Mouse (Mus musculus): ENCODE measurements around the gene Txk. TPM values are rescaled to one million over a fixed set of nuclear protein-coding genes. Genes with fewer than 3 reads are reported as not detected.

Txk gene
- total RNA-seq, 2 experiments from 2014 or later, result 0.58 to 0.66 TPM

DNA sequence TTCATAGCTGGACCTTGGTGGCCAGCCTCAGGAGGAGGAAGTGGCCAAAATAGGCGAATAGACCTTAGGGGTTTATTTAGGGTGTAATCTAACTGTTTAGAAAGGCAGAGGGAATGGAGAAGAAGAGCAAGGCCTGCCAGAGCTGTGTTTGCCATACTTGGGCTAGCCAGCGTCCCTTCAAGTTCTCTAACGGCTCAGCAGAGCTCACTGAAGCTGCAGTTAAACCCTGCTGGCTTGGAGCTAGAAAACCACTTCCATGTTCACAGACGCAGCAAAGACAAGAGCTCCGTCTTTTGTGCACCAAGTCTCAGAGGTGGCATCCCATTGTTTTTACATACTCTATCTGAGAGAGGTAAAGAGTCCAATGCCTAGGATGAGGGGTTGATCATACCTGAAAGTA lies 2.4 kb downstream of the Txk start:
- DNase-seq, result no peak

DNA sequence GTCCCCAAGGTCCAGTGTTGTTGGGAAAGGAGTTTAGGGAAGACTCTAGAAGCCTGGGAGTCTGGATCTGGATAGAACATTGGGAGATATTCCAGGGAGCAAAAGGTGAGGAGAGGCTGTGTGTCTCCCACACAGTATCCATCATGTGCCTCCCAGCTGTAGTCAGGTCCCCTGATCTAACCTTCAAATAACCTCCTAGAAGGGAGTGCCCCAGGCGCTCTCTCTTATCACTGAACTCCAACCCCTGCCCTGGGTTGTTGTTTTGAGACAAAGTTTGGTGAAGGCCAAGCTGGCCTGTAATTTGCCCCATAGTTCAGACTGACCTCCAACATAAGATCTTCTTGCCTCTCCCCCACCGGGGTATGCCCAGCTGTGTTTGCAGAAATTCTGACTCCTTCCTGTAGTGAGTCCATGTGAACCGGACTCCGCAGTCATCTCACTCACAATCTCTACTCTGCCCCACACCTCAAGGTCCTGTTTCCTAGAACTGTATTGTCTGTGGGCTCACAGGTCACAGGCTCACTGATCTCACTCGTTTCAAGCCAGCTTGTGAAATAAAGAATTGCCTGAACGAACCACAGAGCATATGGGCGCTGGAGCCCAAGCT lies 3.8 kb downstream of the Txk start:
- no peak for DNase-seq

DNA sequence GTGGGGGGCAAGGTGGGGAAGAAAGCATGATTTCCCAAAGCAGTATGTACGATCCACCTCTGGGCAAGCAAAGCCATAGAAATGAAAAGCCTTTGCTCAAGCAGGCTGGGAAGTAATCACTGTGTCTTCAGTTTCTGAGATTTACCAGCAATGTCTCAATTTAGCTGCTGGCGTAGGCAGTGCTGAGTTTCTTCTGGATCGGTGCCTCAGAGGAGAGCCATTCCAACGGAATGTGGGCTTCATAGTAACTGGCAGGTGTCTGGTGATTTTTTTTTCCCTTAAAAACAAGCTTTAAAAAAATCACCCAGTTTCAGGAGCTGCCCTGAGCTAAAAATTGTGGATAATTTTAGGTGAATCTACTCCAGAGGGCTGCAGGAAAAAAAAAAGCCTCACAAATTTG lies 5.2 kb downstream of the Txk start:
- no peak for DNase-seq

DNA sequence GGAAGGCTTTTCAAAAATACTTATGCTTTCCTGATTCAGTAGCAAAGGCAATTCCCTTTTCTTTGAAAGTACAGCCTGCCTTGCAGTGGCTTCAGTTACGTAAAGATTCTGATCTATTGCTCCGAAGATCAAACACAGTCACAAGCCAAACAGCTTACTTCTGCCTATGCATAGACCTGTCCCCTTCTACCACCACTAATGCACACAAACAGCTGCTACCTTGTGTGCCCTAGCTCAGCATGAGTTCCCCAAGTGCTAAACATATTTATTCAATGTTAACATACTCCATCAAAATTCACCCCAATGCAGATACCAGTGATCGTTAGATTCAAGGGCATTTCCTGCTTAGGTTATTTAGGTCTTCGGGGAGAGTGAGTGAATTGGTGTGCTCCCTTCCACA lies 6.1 kb downstream of the Txk start:
- no peak for DNase-seq

DNA sequence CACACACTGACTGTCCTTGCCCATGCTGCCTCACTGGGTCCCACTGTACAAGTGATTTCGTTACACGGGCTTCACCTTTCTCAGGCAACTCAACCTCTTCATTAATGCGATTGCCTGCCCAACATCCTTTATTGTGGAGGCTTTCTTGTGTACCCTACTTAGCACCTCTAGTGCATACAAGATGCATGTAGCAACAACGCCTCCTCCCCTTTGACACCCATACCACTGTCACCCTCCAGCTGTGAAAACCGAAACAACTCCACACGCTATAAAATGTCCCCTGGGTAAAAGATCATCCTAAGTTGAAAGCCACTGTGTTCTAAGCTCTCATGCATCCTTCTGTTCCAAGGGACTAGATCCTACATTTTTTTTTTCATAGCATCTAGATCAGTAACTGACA lies 9.5 kb downstream of the Txk start:
- no peak for DNase-seq

DNA sequence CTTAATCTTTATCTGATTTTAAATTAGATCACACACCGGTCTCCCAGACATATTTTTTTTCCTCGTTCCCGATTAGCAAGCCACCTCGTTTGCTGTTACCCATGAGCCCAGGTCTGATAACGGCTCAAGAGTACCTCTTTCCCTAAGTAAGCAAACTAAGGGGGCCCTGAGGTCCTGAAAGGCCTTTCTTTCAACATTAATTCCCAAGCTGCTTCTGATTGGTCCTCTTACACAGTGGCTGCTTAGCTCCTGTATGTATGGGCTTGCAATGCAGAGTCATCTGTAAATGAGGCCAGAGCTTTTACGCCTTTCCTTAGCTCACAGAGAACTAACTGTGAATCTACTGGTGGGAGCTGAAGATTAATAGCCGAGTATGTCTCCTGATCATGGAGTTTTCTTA lies 15.7 kb downstream of the Txk start:
- no peak for DNase-seq

DNA sequence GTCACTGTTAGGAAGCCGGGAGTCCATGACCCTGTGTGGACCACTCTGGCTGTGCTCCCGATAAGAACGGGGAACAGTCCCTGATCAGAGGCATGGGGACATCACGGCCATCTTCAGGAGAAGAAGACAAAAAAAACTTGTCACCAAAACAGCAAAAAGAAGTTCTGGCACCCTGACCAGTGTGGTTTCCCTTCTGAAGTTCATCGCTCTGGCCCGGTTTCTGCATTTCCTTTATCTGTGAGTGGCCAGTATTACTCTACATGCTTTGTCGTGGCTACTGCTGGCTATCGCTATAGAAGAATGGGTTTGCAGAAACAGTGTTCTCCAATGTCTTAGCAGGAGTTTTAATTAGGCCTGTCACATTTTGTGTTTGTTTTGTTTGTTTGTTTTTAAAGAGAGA lies 16.1 kb downstream of the Txk start:
- no peak for DNase-seq

DNA sequence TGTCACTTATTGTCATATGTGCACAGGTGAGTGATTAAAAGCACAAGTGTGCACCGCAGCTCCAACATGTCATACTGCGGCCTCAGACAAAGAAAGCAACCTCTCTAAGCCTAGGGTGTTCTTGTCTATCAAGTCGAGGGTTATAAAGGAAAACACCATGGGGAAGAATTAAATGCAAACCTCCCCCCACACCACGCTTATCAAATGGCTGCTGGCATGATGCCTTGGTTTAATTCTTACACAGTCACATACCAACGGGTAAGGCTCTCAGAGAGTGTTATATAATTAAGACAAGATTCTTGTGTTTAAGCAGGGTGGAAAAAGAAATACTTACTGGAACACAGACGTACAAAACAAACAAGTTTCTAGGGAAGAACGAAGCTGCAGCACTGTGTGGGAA lies 16.8 kb downstream of the Txk start:
- no peak for DNase-seq

DNA sequence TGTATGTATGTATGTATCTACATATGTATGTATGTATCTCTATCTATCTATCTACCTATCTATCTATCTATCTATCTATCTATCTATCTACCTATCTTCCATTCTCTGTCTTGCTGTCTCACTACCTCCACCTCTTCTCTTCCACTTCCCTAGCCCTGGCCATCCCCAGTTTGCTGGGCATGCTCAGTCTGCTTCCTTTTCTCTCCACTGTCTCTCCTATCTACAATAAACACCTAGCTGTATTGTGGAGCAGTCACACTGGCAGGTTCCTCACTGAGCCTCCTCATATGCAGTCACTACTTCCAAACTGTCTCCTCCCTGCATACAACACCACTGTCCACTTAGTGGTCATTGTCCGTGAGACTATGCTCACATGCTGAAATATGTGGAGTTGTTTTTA lies 19.7 kb downstream of the Txk start:
- DNase-seq, result no peak

DNA sequence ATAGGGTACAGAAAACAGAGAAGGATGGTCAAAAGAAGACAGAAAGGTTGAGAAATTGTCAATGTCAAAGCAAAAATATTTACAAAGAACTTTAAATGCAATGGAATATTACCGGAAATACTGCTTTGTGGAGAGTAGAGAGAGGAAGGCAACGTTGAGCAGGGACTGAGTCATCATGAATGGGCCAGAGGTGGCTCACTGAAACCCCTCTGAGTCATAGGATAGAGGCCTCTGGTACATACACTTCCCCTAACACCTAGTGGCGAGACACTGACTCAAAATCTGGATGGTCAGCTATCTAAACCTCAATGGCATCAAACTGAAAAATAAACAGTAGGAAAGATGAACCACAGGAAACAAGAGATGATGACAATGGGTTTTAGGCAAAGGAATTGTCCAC lies 27.2 kb downstream of the Txk start:
- DNase-seq, result no peak

DNA sequence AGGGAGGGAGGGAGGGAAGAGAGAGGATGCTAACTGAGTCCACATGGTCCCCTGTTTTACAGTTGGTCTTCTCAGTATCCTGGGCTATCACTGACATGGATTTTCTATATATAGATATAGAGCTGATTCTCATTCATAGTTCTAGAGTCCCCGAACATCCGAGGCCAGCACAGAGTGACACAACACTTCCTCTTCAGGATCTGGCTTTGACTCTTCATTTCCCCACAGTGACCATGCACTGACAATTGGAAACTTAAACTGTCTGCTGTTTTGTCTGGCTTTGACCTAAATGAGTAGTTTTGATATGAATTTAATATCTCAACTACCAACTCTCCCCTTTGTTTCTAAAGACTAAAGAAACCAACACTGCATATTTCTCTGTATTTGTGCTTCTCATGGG lies 29.1 kb downstream of the Txk start:
- no peak for DNase-seq

DNA sequence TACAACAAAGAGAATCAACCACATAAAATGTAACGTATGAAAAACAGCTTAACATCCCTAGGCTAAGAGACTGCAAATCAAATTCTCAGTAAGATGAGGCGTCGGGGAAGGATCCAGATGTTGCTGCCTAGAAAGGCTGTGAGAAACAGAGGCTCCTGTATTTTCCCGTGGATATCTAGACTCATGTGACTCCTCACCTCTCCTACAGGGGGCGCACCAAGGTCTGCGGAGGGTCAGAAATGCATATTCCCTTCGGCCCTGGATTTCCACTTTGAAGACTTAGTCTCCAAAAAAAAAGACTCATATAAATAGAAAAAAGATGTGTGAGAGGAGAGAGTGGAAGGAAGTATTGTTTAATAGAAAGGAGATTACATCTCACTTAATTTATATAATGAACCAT lies 32.0 kb downstream of the Txk start:
- no peak for DNase-seq

DNA sequence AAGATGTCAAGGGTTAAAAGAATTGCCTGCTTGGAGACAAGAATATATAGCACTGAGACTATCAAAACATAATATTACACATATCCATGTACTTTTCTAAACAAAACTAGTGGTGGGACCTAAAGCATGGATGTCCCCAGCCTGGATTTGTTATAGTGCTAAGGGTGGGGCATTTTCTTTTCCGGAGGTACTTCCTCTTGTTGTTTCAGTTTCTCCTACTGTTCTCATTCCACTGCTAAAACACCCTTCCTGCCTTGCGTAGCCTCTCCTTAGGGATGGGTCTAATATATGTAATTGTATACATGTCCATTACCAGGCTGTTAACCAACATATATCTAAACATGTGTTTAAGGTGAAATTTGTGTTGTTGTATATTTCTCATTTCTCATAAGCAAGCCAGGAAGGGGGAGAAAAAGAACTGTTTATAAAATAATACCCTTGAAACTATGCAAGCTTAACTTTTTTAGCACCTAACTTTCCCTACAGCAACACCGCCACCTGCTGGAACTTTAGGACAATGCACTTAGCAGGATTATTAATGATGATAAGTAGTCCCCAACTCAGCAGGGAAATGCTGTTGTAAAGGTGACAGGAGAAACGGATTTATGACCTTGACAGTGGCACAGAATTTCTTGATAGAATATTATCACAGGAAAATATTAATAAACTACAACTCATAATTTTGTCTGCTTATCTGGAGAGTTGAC lies 41.9 kb downstream of the Txk start:
- DNase-seq, result peak; percentile 78

DNA sequence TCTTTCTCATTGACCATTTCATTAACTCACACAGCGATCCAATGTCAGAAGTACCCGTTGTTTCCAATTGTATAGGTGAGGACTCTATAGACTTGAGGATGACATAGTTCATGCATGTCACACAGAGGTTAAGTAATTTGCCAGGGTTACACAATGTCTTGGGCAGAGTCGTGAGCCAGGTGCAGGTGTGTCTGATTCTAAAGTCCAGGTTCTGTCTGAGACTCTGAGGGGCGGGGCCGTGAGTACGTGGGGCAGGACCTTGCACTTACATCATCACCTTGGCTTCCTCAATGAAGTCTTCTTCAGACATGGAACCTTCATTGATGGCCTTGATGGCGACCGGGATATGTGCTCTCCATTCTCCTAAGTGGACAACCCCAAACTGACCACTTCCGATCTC lies 42.6 kb downstream of the Txk start:
- no peak for DNase-seq

DNA sequence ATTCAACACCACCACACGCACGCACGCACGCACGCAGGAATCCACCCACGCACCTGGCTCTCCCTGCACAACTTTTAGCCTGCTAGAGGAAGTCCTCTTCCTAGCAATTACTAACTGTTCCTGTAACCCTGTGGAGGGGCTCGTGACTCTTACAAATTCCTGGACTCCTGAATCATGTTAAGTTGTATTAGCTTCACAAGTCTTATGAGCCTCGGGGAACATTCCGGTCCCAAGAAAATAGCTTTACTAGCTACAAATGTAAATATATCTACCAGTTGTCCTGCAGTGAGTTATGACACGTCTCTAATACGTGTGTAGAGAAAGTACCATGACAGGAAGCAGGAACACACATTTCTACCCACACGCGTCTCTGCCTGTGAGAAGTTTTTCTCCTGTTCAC lies 43.1 kb downstream of the Txk start:
- no peak for DNase-seq

DNA sequence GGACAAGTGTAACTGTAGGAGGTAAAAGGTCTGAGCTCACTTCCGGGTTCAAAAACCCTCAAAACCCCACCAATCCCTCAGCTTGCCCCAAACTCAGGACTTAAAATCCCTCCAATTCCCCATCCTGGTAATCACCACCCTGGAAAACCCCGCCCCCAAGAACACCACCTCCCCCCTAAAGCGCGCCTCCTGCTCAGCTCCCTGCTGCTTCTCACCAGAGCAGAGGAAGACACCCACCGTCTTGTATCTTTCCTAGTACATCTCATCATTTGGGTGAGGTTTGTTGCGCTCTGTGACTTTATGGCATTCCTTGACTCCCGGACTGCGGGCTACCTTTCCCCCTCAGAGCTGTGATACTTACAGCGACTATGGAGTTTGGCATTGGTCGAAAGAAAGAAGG lies 45.9 kb downstream of the Txk start:
- no peak for DNase-seq

DNA sequence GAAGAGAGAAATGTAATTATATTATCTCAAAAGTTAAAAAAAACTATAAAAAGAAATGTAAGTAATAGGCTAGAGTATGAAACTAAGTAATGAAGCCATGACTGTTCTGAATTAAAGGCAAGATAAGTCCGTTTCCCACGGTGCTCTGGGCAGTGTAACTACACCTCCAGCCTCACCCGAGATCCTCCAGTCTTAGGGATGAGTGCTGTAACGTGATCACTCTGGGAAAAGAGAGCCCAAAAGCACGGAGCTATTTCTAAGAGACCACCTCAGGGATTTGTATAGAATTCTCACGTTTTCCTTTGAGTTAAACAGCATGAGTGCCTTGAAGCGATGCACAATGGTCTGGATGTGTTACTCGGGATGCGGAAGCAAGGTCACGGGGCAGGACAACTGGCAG lies 46.5 kb downstream of the Txk start:
- no peak for DNase-seq

DNA sequence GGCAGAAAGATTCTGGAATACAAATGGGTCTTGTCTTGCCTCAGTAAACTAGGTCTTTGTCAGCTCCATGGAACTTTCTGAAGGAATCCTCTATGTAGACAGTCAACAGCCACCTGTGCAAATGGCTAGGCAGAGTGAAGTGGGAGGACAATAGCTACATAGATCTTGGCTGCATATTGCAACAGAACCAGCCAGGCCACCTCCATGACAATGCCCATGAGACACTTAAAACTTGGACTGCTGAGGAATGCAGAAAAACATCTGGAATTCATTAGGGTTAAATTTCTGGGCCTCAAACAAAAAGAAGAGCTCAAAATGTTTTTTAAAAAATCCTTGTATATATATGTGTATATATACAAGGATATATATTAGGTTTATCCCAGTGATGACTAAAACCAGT lies 50.4 kb downstream of the Txk start:
- DNase-seq, result no peak

DNA sequence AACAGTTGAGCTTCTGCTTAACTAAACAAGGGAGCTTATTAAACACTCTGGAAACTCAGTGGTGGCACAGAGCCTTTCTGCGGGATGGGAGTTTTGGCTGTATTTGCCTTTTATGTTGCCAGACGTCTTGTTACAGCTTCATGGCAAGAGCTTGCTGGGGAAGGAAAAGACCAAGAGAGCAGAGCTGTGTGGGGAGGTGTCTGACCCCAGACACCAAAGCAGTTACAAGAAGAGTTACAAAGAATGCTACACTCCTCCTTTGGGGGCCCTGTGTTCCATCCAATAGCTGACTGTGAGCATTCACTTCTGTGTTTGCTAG lies 53.1 kb downstream of the Txk start:
- no peak for DNase-seq

DNA sequence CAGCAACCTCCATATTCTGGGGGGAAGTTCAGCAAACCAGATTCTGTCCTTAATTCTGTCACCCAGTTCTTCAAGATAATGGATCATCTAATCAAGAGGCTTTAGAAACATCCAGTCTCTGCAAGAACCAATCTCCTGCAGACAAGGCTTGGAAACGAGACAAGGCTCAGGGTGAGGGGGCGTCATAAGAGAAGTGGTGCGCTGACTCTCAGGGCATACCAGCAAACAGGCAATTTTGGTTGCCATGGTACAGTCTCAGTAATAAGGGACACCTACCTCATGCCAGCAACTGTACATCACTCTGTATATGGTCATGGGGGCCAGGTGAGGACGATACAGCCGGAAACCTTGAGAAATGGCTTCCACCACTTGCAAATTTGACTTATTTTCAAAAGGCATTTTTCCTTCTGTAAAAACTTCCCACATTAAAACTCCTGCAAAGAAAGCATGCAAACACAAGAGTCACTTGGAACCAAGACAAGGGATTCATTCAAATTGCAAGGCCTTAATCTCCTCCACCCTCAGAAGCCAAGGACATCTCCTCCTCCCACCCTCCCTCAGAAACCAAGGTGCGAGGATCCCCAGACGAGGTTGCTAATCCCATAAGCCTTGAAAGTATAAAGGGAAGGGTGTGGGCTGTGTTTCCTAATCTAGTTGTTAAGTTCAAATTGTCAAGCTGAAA lies 53.6 kb downstream of the Txk start:
- DNase-seq, result no peak

DNA sequence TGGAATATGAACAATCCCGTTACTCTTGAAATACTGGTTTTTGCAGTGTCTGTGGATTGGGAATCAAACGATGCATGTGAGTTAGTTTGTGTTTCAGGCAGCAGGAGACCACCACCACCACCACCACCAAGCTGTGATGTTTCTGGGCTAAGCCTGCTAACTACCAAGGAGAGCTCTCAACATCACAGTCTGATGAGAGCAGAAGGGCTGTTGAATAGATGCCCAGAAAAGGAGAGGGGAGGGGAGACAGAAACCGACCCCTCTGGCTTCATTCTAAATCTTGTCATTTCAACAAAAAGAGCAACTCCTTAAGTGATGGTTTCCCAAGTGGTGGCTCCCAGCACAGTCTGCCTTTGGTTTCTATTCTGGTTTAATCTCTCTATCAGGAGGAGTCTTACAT lies 54.2 kb downstream of the Txk start:
- DNase-seq, result no peak

DNA sequence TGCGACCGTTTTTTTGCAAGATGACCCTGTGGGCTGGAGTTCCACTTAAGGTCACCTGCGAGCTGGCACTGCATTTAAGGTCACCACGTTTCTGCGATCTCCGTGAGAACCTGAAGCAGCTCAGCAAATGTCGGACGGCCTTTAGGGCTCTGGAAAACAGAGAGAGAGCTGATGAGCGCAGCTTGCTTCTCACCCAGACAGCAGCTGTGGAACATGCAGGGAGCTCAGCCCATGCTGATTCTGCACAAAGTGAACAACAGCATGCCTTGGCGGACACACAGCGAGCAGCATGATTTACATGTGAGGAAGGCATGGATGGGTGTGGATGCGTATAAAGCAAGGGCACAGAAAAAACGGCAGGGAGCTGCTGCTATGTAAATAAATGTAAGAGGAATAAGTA lies 56.1 kb downstream of the Txk start:
- no peak for DNase-seq

DNA sequence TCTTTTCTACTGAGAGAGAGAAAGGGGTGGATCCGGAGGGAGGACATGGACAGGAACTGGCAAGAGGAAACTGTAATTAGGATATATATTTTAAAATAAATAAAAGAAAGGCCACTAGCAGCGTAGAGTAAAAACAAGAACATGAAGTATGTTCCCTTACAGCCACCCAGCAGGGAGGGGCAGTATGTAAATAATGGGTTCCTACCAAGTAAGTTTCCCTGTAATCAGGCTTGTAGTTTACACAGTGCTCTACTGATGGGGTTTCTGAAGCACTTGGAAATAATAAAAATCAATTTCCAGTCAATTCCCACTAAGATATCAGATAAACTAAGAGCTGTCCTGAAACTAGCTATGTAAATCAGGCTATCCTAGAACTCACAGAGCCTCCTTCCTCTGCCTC lies 57.9 kb downstream of the Txk start:
- DNase-seq, result no peak

DNA sequence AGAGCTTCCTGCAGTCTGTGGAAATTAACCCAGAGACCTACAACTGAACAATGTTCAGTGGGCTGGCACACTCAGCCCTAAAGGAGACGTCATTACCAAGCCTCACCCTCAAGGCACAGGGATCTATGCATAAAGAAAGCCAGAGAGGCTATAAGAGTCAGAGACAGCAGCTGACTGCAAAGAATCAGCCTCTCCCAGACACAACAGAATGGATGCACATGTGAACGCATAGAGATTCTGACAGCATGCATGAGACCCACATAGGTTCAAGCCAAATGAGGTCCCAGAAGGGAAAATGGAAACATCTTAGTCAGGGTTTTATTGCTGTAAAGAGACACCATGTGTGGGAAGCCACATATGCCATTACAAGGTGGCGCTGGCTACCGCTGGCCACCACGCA lies 62.1 kb downstream of the Txk start:
- DNase-seq, result no peak
